Mouse (Mus musculus) spleen, adult 2 months (tissue): ENCODE data around the gene Bri3. TPM values are rescaled to one million over a fixed set of nuclear protein-coding genes. Genes with fewer than 3 reads are reported as not detected.

Source experiments
- DNase-seq, 2 experiments: peaks; one replicate each; pipeline versions ENCODE4 v3.0.0 to v3.0.0-alpha.2; 2012 to 2021; ENCODE audit warnings: low spot score in 2 of 2, low read depth in 1 of 2
- H3K27ac ChIP-seq: fragments of 200-500 bp; 2 replicates; pipeline ENCODE4 v1.5.1; 2012; ENCODE audit warnings: low read length, inconsistent platforms; ENCODE audit not compliant: insufficient read depth
- H3K27me3 ChIP-seq: fragments of 200-500 bp; 2 replicates; pipeline ENCODE4 v1.6.1; 2012; ENCODE audit warnings: mild to moderate bottlenecking, moderate library complexity, low read length, inconsistent platforms; ENCODE audit not compliant: control insufficient read depth, insufficient read depth
- H3K36me3 ChIP-seq: fragments of 200-500 bp; 2 replicates; pipeline ENCODE4 v1.6.1; 2012; ENCODE audit warnings: mild to moderate bottlenecking, low read length, inconsistent platforms; ENCODE audit not compliant: control insufficient read depth, insufficient read depth
- H3K4me1 ChIP-seq: fragments of 200-500 bp; 2 replicates; pipeline ENCODE4 v1.6.1; 2011; ENCODE audit warnings: inconsistent platforms; ENCODE audit not compliant: control insufficient read depth, insufficient read depth, insufficient read length
- H3K4me3 ChIP-seq: fragments of 200-500 bp; 2 replicates; pipeline ENCODE4 v1.5.1; 2011; ENCODE audit warnings: mild to moderate bottlenecking, inconsistent platforms; ENCODE audit not compliant: insufficient read depth, insufficient read length; ENCODE audit errors: extremely low read depth
- CTCF ChIP-seq: fragments of 200-500 bp; IDR thresholded peaks from 2 replicates; pipeline ENCODE4 v1.5.1; 2011; ENCODE audit warnings: mild to moderate bottlenecking, inconsistent platforms; ENCODE audit not compliant: insufficient read depth, insufficient read length, insufficient replicate concordance; ENCODE audit errors: extremely low read depth
- POLR2A ChIP-seq: fragments of 200-500 bp; IDR thresholded peaks from 2 replicates; pipeline ENCODE4 v1.6.1; 2011; ENCODE audit warnings: low read depth, low read length, inconsistent platforms
- WGBS: fragments of 180-500 bp; shearing (Covaris S2); methylation state at CpG from one replicate; pipeline ENCODE4 v1.1.7; 2018; 5-methylcytosine and 5-hydroxymethylcytosine counted together
- polyA plus RNA-seq: library from polyadenylated mRNA; depleted of rRNA; stranded (reverse); fragments of >200 nt; gene quantifications from 2 replicates; pipeline ENCODE4 v1.2.3, GENCODE M21; 2012

Gene Bri3
- polyA plus RNA-seq, 1 experiment: 50.2 TPM

- no peak for DNase-seq
Measured at GRCm38 (mm10) chr5:144447226-144447616, 203.0 kb downstream of the Bri3 start.

GRCm38 (mm10) chr5:144447975-144448374 lies 203.7 kb downstream of the Bri3 start:
- no peak for TF ChIP-seq POLR2A
- Histone ChIP-seq H3K36me3 (no peaks in the 10 kb centered on the region), H3K27me3 (no peaks in the 10 kb centered on the region), H3K4me1 (no peaks in the 10 kb centered on the region), H3K4me3 (no peak overlapping the region), H3K27ac (no peak overlapping the region)
- WGBS: 62% methylated on average over 5 of the region's 5 CpGs
- DNase-seq: no peak

More at GRCm38 (mm10) chr5:144447226-144447616, 203.0 kb downstream of the Bri3 start:
- no peaks in the 10 kb centered on the region for H3K27me3 ChIP-seq
- 56% methylated on average over 8 of the region's 8 CpGs for WGBS
- H3K4me1 ChIP-seq: no peaks in the 10 kb centered on the region
- no peak overlapping the region for H3K4me3 ChIP-seq
- TF ChIP-seq POLR2A (no peak), CTCF (no peak)
- no peaks in the 10 kb centered on the region for H3K36me3 ChIP-seq
- H3K27ac ChIP-seq: no peak overlapping the region

- no peaks in the 10 kb centered on the region for H3K27me3 ChIP-seq
- no peak overlapping the region for H3K4me3 ChIP-seq
- no peaks in the 10 kb centered on the region for H3K36me3 ChIP-seq
- no peak overlapping the region for H3K27ac ChIP-seq
- no peaks in the 10 kb centered on the region for H3K4me1 ChIP-seq
- WGBS: 49% methylated on average over 7 of the region's 7 CpGs
- TF ChIP-seq CTCF (no peak), POLR2A (no peak)
- no peak for DNase-seq
Measured at GRCm38 (mm10) chr5:144452776-144453455, 208.7 kb downstream of the Bri3 start.

GRCm38 (mm10) chr5:144457623-144458287 lies 213.5 kb downstream of the Bri3 start:
- no peak for DNase-seq
- no peaks in the 10 kb centered on the region for H3K4me1 ChIP-seq
- H3K27ac ChIP-seq: no peak overlapping the region
- WGBS: 19% methylated on average over 11 of the region's 11 CpGs
- H3K27me3 ChIP-seq: no peaks in the 10 kb centered on the region
- H3K36me3 ChIP-seq: no peaks in the 10 kb centered on the region
- H3K4me3 ChIP-seq: no peak overlapping the region
- no peak for TF ChIP-seq CTCF
- TF ChIP-seq POLR2A: no peak

- H3K27ac ChIP-seq: no peak overlapping the region
- no peaks in the 10 kb centered on the region for H3K4me1 ChIP-seq
- TF ChIP-seq POLR2A (no peak), CTCF (no peak)
- H3K36me3 ChIP-seq: no peaks in the 10 kb centered on the region
- no peaks in the 10 kb centered on the region for H3K27me3 ChIP-seq
- WGBS: 36% methylated on average over 6 of the region's 6 CpGs
- no peak overlapping the region for H3K4me3 ChIP-seq
- no peak for DNase-seq
Measured at GRCm38 (mm10) chr5:144466987-144467386, 222.8 kb downstream of the Bri3 start.

GRCm38 (mm10) chr5:144473056-144473455 lies 228.8 kb downstream of the Bri3 start:
- no peak for TF ChIP-seq CTCF
- no peak for TF ChIP-seq POLR2A
- Histone ChIP-seq H3K4me1 (no peaks in the 10 kb centered on the region), H3K27ac (no peak overlapping the region), H3K27me3 (no peaks in the 10 kb centered on the region), H3K4me3 (no peak overlapping the region), H3K36me3 (no peaks in the 10 kb centered on the region)
- 80% methylated on average over 14 of the region's 14 CpGs for WGBS
- no peak for DNase-seq

GRCm38 (mm10) chr5:144479677-144480171 lies 235.5 kb downstream of the Bri3 start:
- Histone ChIP-seq H3K4me3 (no peak overlapping the region), H3K27me3 (no peaks in the 10 kb centered on the region), H3K36me3 (no peaks in the 10 kb centered on the region), H3K4me1 (no peaks in the 10 kb centered on the region), H3K27ac (no peak overlapping the region)
- no peak for DNase-seq
- WGBS: 59% methylated on average over 8 of the region's 8 CpGs
- TF ChIP-seq POLR2A (no peak), CTCF (no peak)
